Mouse (Mus musculus): ENCODE results near the gene Wnt11. TPM values are rescaled to one million over a fixed set of nuclear protein-coding genes. Genes with fewer than 3 reads are reported as not detected.
A peak's percentile ranks its signal among the peaks of the same experiment; 100 is the strongest.

Wnt11 gene
- polyA plus RNA-seq, 1 experiment from 2014 or later: 0.50 TPM

DNA sequence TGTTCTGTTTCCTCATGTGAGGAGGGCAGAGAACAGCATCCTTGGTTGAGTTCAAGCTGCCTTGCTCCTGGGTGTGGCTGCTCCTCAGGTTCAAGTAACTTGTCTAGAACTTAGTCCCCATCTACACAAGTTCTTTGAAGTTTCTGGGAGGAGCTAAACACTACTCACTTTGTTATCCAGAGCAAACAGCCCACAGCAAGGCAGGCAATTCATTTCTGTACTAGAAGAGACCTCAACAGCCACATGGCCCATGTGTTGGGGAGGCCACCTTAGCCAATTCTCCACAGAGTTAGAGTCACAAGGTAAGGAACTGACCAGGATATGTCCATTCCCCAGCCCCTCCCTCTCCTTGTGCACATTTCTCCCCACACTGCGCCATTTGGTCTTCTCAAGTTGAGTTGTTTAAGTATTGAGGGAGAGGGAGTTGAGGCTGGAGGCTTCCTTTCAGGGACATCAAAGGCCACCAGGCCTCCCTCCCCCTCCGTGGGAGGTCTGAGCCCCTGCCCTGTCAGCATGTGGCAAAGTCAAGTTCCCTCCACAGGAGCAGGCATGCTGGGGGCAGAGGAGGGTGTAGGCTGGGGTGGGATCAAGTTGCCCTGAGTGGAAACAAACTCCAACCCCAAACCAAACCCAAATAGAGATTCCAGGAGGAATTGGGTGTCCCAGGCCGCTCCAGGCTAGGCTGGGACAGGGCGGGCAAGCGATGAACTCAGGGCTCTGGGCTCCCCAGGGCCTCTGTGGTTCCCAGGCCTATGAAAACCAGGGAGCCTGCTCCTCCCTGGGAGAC lies 37.4 kb upstream of the Wnt11 start:
- 33% methylated on average over 5 of the region's 5 CpGs for WGBS
- Histone ChIP-seq H3K36me3 (ENCODE audit: control insufficient read depth, insufficient read depth, low read length) (no peaks in the 10 kb centered on the region), H3K4me1 (ENCODE audit: control insufficient read depth, insufficient read depth, low read length) (no peaks in the 10 kb centered on the region), H3K9ac (ENCODE audit: low read length) (no peak overlapping the region), H3K9me3 (replicated peaks; ENCODE audit: control insufficient read depth, low read length) (no peaks in the 10 kb centered on the region), H3K4me3 (ENCODE audit: low read depth, low read length) (no peak overlapping the region), H3K4me2 (ENCODE audit: low read length) (no peak overlapping the region), H3K27ac (ENCODE audit: low read depth, low read length) (no peak overlapping the region), H3K27me3 (replicated peaks; ENCODE audit: control insufficient read depth, insufficient read depth, low read length) (no peaks in the 10 kb centered on the region)
- ATAC-seq: no peak
- DNase-seq (ENCODE audit: low spot score): no peak

DNA sequence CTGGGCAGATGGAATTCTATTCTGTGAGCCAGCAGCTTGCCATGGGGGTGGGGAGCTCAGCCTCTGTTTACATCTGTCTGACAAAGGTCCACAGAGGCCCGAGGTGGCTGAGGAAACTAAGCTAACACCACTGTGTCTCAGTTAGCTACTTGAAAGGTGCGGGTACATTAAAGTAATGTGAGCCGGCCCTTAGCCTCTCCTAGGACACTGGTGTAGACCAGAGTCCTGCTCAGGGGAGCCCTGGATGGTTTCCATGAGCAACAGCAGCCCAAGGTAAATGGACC lies 36.8 kb upstream of the Wnt11 start:
- H3K4me1 ChIP-seq (ENCODE audit: control insufficient read depth, insufficient read depth, low read length): no peaks in the 10 kb centered on the region
- H3K9me3 ChIP-seq (replicated peaks; ENCODE audit: control insufficient read depth, low read length): no peaks in the 10 kb centered on the region
- ATAC-seq: no peak
- no peak overlapping the region for H3K9ac ChIP-seq (ENCODE audit: low read length)
- H3K27me3 ChIP-seq (replicated peaks; ENCODE audit: control insufficient read depth, insufficient read depth, low read length): no peaks in the 10 kb centered on the region
- H3K4me2 ChIP-seq (ENCODE audit: low read length): no peak overlapping the region
- no peak overlapping the region for H3K27ac ChIP-seq (ENCODE audit: low read depth, low read length)
- no peak overlapping the region for H3K4me3 ChIP-seq (ENCODE audit: low read depth, low read length)
- 20% methylated on average over 3 of the region's 3 CpGs for WGBS
- no peaks in the 10 kb centered on the region for H3K36me3 ChIP-seq (ENCODE audit: control insufficient read depth, insufficient read depth, low read length)
- DNase-seq (ENCODE audit: low spot score): no peak

DNA sequence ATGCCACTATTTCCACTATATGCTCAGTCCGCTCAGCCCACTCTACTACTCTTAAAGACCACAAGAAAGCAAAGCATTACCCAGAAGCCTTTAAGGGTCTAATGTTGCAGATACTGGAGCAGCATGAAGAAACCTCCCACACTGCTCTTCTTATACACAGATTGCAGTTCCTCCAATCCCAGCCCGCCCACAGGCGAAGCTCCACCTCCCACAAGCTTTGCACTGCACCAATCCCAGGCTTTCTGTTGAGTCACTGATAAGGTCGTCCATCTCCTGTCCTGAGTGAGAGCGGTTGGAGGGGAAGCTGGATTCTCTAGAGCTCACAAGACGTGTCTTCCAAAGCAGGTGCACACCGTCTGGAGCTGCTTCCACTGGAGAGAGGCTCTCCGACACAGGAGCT lies 34.5 kb upstream of the Wnt11 start:
- ATAC-seq: no peak
- WGBS: 74% methylated on average over 8 of the region's 8 CpGs

DNA sequence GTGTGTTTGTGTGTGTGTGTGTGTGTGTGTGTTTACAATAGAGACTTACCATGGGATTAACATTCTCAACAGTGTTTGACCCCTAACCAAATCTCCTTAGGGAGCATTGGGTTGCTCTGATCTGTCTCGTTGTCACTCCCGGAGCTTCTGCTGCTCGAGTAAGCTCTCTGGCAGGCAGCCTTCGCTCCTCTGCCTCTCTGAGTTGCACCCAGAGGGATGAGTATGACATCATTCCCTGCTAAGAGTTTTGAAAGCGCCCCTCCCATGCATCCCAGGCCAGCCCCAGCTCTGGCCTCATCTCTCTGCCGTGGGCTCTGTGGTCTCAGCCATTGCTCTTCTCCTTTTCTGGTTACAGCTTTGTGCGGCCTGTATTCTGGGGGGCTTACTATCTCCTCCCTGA lies 33.8 kb upstream of the Wnt11 start:
- Histone ChIP-seq H3K4me1 (ENCODE audit: control insufficient read depth, insufficient read depth, low read length) (no peaks in the 10 kb centered on the region), H3K27me3 (replicated peaks; ENCODE audit: control insufficient read depth, insufficient read depth, low read length) (no peaks in the 10 kb centered on the region), H3K4me3 (ENCODE audit: low read depth, low read length) (no peak overlapping the region), H3K9ac (ENCODE audit: low read length) (0 out of 2 replicates have a peak overlapping the region, but pooled peaks have one; percentile 9), H3K36me3 (ENCODE audit: control insufficient read depth, insufficient read depth, low read length) (no peaks in the 10 kb centered on the region), H3K27ac (ENCODE audit: low read depth, low read length) (no peak overlapping the region), H3K4me2 (ENCODE audit: low read length) (no peak overlapping the region), H3K9me3 (replicated peaks; ENCODE audit: control insufficient read depth, low read length) (no peaks in the 10 kb centered on the region)
- ATAC-seq (no peak), DNase-seq (ENCODE audit: low spot score) (no peak)
- WGBS: 58% methylated on average over 7 of the region's 7 CpGs

More for the DNA sequence above, 34.5 kb upstream of the Wnt11 start:
- no peaks in the 10 kb centered on the region for H3K36me3 ChIP-seq (ENCODE audit: control insufficient read depth, insufficient read depth, low read length)
- no peaks in the 10 kb centered on the region for H3K27me3 ChIP-seq (replicated peaks; ENCODE audit: control insufficient read depth, insufficient read depth, low read length)
- H3K9ac ChIP-seq (ENCODE audit: low read length): no peak overlapping the region
- no peak overlapping the region for H3K4me2 ChIP-seq (ENCODE audit: low read length)
- H3K9me3 ChIP-seq (replicated peaks; ENCODE audit: control insufficient read depth, low read length): no peaks in the 10 kb centered on the region
- no peak overlapping the region for H3K27ac ChIP-seq (ENCODE audit: low read depth, low read length)
- DNase-seq (ENCODE audit: low spot score): no peak
- no peaks in the 10 kb centered on the region for H3K4me1 ChIP-seq (ENCODE audit: control insufficient read depth, insufficient read depth, low read length)
- H3K4me3 ChIP-seq (ENCODE audit: low read depth, low read length): no peak overlapping the region

DNA sequence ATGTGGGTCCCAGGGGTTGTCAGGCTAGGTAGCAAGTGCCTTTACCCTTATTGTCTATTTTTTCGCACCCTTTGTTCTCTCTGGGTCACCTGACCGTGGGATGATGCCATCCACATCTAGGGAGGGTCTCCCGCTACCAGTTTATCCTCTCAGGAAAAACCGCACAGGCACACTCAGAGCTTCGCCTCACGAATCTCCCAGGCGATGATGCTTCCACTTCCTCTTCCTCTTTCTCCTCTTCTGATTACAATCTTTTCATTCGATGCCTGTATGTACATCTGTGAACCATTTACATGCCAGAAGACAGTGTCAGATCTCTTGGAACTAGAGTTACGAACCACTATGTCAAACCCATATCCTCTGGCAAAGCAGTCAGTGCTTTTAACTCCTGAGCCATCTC lies 31.7 kb upstream of the Wnt11 start:
- Histone ChIP-seq H3K9me3 (replicated peaks; ENCODE audit: control insufficient read depth, low read length) (no peaks in the 10 kb centered on the region), H3K36me3 (ENCODE audit: control insufficient read depth, insufficient read depth, low read length) (no peaks in the 10 kb centered on the region), H3K27ac (ENCODE audit: low read depth, low read length) (no peak overlapping the region), H3K4me2 (ENCODE audit: low read length) (no peak overlapping the region), H3K4me3 (ENCODE audit: low read depth, low read length) (no peak overlapping the region), H3K4me1 (ENCODE audit: control insufficient read depth, insufficient read depth, low read length) (no peaks in the 10 kb centered on the region), H3K27me3 (replicated peaks; ENCODE audit: control insufficient read depth, insufficient read depth, low read length) (no peaks in the 10 kb centered on the region), H3K9ac (ENCODE audit: low read length) (no peak overlapping the region)
- no peak for ATAC-seq
- WGBS: 90% methylated on average over 9 of the region's 9 CpGs
- no peak for DNase-seq (ENCODE audit: low spot score)

DNA sequence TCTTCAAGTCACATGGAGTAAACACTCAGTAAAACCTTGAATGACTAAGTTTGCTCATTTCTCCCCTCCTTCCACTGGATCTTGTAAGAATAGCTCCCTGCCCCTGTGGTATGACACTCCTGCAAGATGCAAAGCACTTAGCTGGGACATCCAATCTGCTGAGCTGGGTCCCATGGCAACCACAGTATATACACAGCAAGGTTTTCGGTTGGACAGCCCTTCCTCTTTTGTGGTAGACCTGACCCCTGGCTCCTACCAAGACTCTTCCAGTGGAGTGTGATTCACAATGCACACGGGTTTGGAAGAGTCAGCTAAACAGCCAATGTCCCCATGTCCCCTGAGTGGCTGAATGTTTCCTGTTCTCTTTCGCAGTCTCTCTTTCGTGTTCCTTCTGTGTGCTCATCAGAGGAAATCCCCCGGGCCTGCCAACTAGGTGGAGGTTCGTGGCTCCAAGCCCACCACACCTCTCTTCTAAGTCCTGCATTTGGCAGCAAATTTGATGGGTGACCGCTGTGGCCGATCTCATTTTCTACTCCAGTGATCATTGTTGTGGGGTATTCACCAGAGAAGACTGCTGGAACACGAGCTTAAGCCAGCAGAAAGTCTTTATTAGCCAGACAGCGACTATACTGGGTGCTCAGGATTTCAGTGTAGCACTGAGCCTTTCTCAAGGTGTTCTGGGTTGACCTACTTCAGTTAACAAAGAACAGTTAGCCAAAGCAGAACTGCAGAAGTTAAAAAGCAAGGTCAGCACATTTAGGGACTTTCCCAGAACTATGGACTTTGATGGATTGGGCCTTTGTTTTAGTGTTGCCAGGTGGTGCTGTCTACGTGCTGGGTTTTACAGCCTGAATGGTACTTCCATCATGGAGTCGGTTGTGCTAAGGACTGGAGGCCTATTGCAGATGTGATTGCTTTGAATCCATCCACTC lies 29.8 kb upstream of the Wnt11 start:
- H3K27ac ChIP-seq (ENCODE audit: low read depth, low read length): no peak overlapping the region
- H3K27me3 ChIP-seq (replicated peaks; ENCODE audit: control insufficient read depth, insufficient read depth, low read length): no peaks in the 10 kb centered on the region
- no peak overlapping the region for H3K9ac ChIP-seq (ENCODE audit: low read length)
- DNase-seq (ENCODE audit: low spot score) (peak; percentile 43), ATAC-seq (no peak)
- H3K4me1 ChIP-seq (ENCODE audit: control insufficient read depth, insufficient read depth, low read length): no peaks in the 10 kb centered on the region
- WGBS: 55% methylated on average over 12 of the region's 12 CpGs
- H3K36me3 ChIP-seq (ENCODE audit: control insufficient read depth, insufficient read depth, low read length): no peaks in the 10 kb centered on the region
- no peak overlapping the region for H3K4me2 ChIP-seq (ENCODE audit: low read length)
- no peak overlapping the region for H3K4me3 ChIP-seq (ENCODE audit: low read depth, low read length)
- no peaks in the 10 kb centered on the region for H3K9me3 ChIP-seq (replicated peaks; ENCODE audit: control insufficient read depth, low read length)

DNA sequence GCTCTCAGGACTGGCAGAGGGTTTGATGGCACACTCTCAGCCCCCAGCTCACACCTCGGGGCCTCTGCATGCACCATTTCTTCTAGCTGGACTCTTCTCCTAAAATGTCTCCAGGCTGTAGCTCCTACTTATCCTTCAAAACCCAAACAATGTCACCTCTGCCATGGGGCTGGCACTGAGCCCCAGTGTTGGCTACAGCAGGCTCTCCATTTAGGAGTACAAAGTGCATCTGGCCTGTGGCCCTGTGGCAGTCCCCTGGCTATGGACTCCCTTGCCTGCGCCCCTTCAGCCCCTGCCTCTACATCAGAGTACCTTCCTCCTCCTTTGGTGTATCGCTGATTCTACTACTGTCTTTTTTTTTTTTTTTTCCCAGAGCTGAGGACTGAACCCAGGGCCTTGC lies 28.0 kb upstream of the Wnt11 start:
- Histone ChIP-seq H3K27ac (ENCODE audit: low read depth, low read length) (no peak overlapping the region), H3K9me3 (replicated peaks; ENCODE audit: control insufficient read depth, low read length) (no peaks in the 10 kb centered on the region), H3K36me3 (ENCODE audit: control insufficient read depth, insufficient read depth, low read length) (no peaks in the 10 kb centered on the region), H3K4me2 (ENCODE audit: low read length) (no peak overlapping the region), H3K9ac (ENCODE audit: low read length) (no peak overlapping the region), H3K4me3 (ENCODE audit: low read depth, low read length) (no peak overlapping the region), H3K4me1 (ENCODE audit: control insufficient read depth, insufficient read depth, low read length) (no peaks in the 10 kb centered on the region), H3K27me3 (replicated peaks; ENCODE audit: control insufficient read depth, insufficient read depth, low read length) (no peaks in the 10 kb centered on the region)
- 88% methylated on average over 3 of the region's 3 CpGs for WGBS
- ATAC-seq (no peak), DNase-seq (ENCODE audit: low spot score) (no peak)

DNA sequence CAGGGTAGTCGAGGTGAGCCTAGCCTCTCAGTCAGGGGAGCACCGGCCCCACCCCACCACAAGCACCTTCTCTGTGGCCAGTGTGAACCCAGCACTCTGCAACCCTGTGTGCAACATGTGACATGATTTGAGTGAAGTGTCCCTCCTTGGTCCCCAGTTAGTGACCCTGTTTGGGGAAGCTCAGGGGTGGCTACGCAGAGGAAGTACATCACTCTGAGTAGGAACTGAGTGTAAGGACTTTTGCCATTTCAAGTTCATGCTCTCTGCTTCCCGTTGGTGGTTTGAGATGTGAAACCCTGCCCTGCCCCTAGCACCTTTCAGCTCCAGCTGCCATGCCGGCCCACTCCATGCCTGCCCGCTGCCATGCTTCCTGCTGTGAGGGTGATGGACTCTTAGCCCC lies 25.5 kb upstream of the Wnt11 start:
- H3K4me2 ChIP-seq (ENCODE audit: low read length): no peak overlapping the region
- H3K9ac ChIP-seq (ENCODE audit: low read length): no peak overlapping the region
- DNase-seq (ENCODE audit: low spot score) (no peak), ATAC-seq (no peak)
- no peak overlapping the region for H3K27ac ChIP-seq (ENCODE audit: low read depth, low read length)
- 0 out of 2 replicates have a peak, but pooled peaks cover under 1% of the 10 kb centered on the region for H3K4me1 ChIP-seq (ENCODE audit: control insufficient read depth, insufficient read depth, low read length)
- H3K4me3 ChIP-seq (ENCODE audit: low read depth, low read length): no peak overlapping the region
- H3K27me3 ChIP-seq (replicated peaks; ENCODE audit: control insufficient read depth, insufficient read depth, low read length): no peaks in the 10 kb centered on the region
- no peaks in the 10 kb centered on the region for H3K36me3 ChIP-seq (ENCODE audit: control insufficient read depth, insufficient read depth, low read length)
- WGBS: 89% methylated on average over 6 of the region's 6 CpGs
- no peaks in the 10 kb centered on the region for H3K9me3 ChIP-seq (replicated peaks; ENCODE audit: control insufficient read depth, low read length)

DNA sequence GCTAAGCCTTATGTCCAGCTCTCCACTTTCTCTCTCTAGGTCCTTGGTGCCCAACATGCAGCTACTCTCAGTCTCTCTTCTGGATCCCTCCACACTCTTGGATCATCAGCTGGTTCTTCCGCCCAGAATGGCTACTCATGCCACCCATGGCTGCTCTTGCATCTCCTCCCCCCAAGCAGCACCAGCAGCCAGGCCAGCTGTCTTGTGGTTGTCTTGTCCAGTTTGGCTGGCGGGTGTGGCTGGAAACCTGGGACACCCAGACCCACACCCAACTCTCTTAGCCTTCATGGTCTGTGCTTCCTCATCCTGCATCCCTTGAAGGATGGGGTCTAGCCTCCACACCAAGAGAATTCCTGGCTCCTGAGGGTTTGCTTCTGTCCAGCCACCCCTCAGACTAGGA lies 24.3 kb upstream of the Wnt11 start:
- H3K4me3 ChIP-seq (ENCODE audit: low read depth, low read length): no peak overlapping the region
- no peak for DNase-seq (ENCODE audit: low spot score)
- H3K27ac ChIP-seq (ENCODE audit: low read depth, low read length): no peak overlapping the region
- no peak for ATAC-seq
- H3K9me3 ChIP-seq (replicated peaks; ENCODE audit: control insufficient read depth, low read length): no peaks in the 10 kb centered on the region
- no peaks in the 10 kb centered on the region for H3K36me3 ChIP-seq (ENCODE audit: control insufficient read depth, insufficient read depth, low read length)
- H3K9ac ChIP-seq (ENCODE audit: low read length): no peak overlapping the region
- no peak overlapping the region for H3K4me2 ChIP-seq (ENCODE audit: low read length)
- 89% methylated on average over 2 of the region's 2 CpGs for WGBS
- no peaks in the 10 kb centered on the region for H3K27me3 ChIP-seq (replicated peaks; ENCODE audit: control insufficient read depth, insufficient read depth, low read length)
- 0 out of 2 replicates have a peak, but pooled peaks cover 2% of the 10 kb centered on the region for H3K4me1 ChIP-seq (ENCODE audit: control insufficient read depth, insufficient read depth, low read length)
